Mouse (Mus musculus) lung, postnatal 0 days (tissue): ENCODE results near the gene Osgep.
"Not testable (repeated sequence)": the region's sequence is repeated elsewhere in the genome, so short reads cannot be mapped to it uniquely, and the experiment has no call there.

Experiments
- CTCF ChIP-seq: IDR thresholded peaks from 2 replicates; pipeline ENCODE4 v1.5.1; 2016; ENCODE audit warnings: antibody characterized with exemption, mild to moderate bottlenecking
- EP300 ChIP-seq: IDR thresholded peaks from 2 replicates; pipeline ENCODE4 v1.6.1; 2016; ENCODE audit warnings: antibody characterized with exemption, mild to moderate bottlenecking, control low read depth

DNA sequence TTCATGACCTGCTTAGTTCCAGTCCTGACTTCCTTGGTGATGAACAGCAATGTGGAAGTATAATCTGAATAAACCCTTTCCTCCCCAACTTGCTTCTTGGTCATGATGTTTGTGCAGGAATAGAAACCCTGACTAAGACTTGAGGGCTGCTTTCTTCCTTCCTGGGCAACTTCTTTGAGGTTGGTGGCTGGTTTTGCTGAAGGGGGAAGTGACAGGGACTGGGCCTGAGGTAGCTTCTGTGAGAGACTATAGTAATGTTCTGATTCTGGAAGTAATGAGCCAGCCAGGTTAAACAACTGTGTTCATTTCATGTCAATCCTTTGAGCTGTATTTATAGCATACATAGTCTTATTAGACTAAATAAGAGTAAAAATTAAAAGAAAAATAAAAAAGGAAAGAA lies 59.7 kb downstream of the Osgep start:
- TF ChIP-seq CTCF, EP300: not testable (repeated sequence)
